Mouse (Mus musculus) stomach, embryonic 16.5 days (tissue): ENCODE data around the gene OR5BS1P. TPM values are rescaled to one million over a fixed set of nuclear protein-coding genes. Genes with fewer than 3 reads are reported as not detected.

Source experiments
- ATAC-seq: fragments of 200-750 bp; cut with Nextera tagmentation; 2 replicates; pipeline ENCODE4 v1.8.0; 2017; ENCODE audit warnings: moderate number of reproducible peaks, moderate TSS enrichment; ENCODE audit not compliant: insufficient read depth, low FRiP score
- H3K27ac ChIP-seq: fragments of 300-500 bp; sonication (generic); 2 replicates; pipeline ENCODE4 v1.5.1; 2014; ENCODE audit warnings: low read length
- H3K27me3 ChIP-seq: fragments of 300-500 bp; sonication (generic); 2 replicates; pipeline ENCODE4 v1.6.1; 2014; ENCODE audit warnings: low read length, control low read depth, mixed read lengths; ENCODE audit not compliant: control insufficient read depth, insufficient read depth
- H3K36me3 ChIP-seq: fragments of 300-500 bp; sonication (generic); 2 replicates; pipeline ENCODE4 v1.6.1; 2014; ENCODE audit warnings: low read length; ENCODE audit not compliant: control insufficient read depth, insufficient read depth
- H3K4me1 ChIP-seq: fragments of 300-500 bp; sonication (generic); 2 replicates; pipeline ENCODE4 v1.6.1; 2014; ENCODE audit warnings: low read length, control low read depth, mixed read lengths; ENCODE audit not compliant: control insufficient read depth, insufficient read depth
- H3K4me2 ChIP-seq: fragments of 300-500 bp; sonication (generic); 2 replicates; pipeline ENCODE4 v1.6.1; 2014; ENCODE audit warnings: low read depth, low read length, mixed read lengths
- H3K4me3 ChIP-seq: fragments of 300-500 bp; sonication (generic); replicated peaks from 2 replicates; pipeline ENCODE4 v1.5.1; 2014; ENCODE audit warnings: mild to moderate bottlenecking, low read length
- H3K9ac ChIP-seq: fragments of 300-500 bp; sonication (generic); 2 replicates; pipeline ENCODE4 v1.6.1; 2014; ENCODE audit warnings: low read length
- H3K9me3 ChIP-seq: fragments of 300-500 bp; sonication (generic); replicated peaks from 2 replicates; pipeline ENCODE4 v1.6.1; 2016; ENCODE audit warnings: low read length, control low read depth; ENCODE audit not compliant: control insufficient read depth
- WGBS: fragments of 180-500 bp; shearing (Covaris S2); extraction: QIAGEN DNeasy Blood & Tissue Kit; methylation state at CpG from one replicate; pipeline ENCODE4 v1.1.7; 2014; 5-methylcytosine and 5-hydroxymethylcytosine counted together
- polyA plus RNA-seq: library from polyadenylated mRNA; unstranded; fragments of >200 nt; fragmentation: Nextera tagmentation; extraction: Ambion mirVana; gene quantifications from 2 replicates; pipeline ENCODE4 v1.2.1, GENCODE M21; 2015

OR5BS1P gene
- polyA plus RNA-seq, 1 experiment from 2014 or later = not detected

DNA sequence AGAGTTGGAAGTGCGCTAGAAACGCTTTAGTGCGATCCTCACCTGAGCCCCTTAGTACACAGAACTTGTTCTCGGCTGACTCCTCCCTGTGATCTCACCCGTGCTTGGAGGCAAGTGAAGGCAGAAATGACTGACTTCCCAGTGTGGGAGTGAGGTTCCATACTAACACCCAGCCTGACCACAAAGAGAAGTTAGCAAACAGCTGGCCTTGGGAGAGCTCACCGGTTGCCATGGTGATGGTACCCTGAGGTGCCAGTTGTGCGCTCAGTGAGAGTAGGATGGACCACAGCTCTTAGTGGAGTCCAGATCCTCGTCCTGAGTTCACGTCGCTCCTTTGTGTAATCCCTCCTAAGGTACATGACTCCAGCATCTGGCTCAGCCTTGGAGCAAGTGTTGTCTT is 5.3 kb downstream of the OR5BS1P start:
- H3K4me3 ChIP-seq = no peak overlapping the region
- no peak overlapping the region for H3K27ac ChIP-seq
- H3K36me3 ChIP-seq = no peaks in the 10 kb centered on the region
- H3K27me3 ChIP-seq = no peaks in the 10 kb centered on the region
- H3K4me2 ChIP-seq = no peak overlapping the region
- 85% methylated on average over 10 of the region's 10 CpGs for WGBS
- no peaks in the 10 kb centered on the region for H3K4me1 ChIP-seq
- no peak overlapping the region for H3K9ac ChIP-seq
- ATAC-seq = no peak
- no peaks in the 10 kb centered on the region for H3K9me3 ChIP-seq

DNA sequence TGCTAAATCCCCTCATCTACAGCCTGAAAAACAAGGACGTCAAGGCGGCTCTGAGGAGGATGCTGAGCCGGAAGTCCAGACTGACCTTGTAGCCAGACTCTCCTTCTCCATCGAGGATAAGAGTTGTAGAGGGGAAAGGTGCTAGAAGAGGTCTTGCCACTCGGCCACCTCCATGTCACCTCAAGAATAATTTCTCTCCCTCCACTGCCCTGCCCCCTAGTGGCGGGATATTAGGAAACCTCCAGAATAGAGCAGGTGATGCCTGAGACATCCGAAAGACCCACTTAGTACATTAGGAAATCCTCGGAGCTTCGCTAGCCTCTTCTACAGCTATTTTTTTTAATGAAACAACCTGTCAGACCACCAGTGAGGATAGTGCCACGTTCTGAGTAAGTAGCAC is 5.7 kb downstream of the OR5BS1P start:
- Histone ChIP-seq H3K9ac (no peak overlapping the region), H3K4me1 (no peaks in the 10 kb centered on the region), H3K36me3 (no peaks in the 10 kb centered on the region), H3K27me3 (no peaks in the 10 kb centered on the region), H3K27ac (no peak overlapping the region), H3K9me3 (no peaks in the 10 kb centered on the region), H3K4me2 (no peak overlapping the region), H3K4me3 (no peak overlapping the region)
- WGBS = 46% methylated on average over 10 of the region's 10 CpGs
- ATAC-seq = no peak

DNA sequence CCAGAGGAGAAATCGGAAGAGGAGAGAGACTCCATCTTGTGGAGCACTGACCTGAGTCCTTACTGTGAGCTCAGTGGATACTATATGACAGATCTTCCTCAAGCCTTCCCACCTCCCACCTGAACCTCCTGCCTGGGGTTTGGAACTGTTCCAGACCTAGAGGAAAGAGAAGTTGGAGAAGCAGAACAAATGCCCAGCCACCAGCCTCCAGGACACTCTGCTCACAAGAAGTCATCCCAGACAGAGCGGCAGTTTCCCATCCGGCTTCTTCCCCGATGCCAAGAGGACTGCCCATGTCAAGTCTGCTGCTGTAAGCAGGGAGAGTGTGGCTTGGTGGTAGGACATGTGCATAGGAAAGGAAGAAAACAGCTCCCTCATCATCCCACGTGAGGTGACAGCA is 6.6 kb downstream of the OR5BS1P start:
- no peak for ATAC-seq
- 84% methylated on average over 5 of the region's 5 CpGs for WGBS
- no peaks in the 10 kb centered on the region for H3K9me3 ChIP-seq
- H3K4me1 ChIP-seq = no peaks in the 10 kb centered on the region
- no peak overlapping the region for H3K27ac ChIP-seq
- no peaks in the 10 kb centered on the region for H3K27me3 ChIP-seq
- H3K4me2 ChIP-seq = no peak overlapping the region
- H3K9ac ChIP-seq = no peak overlapping the region
- no peak overlapping the region for H3K4me3 ChIP-seq
- H3K36me3 ChIP-seq = no peaks in the 10 kb centered on the region

DNA sequence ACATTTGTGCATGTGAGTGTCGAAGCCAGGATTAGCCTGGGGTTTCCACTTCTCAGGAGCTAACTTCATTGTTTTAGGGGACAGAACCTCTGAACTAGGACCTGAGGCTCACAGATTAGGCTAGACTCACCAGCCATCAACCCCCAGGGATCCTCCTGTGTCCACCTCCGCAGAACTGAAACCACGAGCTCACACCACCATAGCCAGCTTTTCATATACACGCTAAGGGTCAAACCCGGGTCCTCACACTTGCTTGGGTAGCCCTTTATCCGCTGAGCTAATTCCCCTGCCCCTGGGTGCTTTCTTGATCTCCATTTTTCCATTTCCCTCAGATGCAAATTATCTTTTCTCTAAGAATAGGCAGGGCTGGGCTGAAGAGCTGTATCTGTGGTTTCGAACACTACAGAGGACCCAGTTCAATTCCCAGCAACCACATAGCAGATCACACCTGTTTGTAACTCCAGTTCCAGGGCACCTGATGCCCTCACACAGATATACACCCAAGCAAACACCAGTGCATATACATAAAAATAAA is 9.9 kb downstream of the OR5BS1P start:
- no peaks in the 10 kb centered on the region for H3K27me3 ChIP-seq
- H3K27ac ChIP-seq = no peak overlapping the region
- H3K4me1 ChIP-seq = no peaks in the 10 kb centered on the region
- no peak overlapping the region for H3K4me2 ChIP-seq
- H3K4me3 ChIP-seq = no peak overlapping the region
- H3K9me3 ChIP-seq = no peaks in the 10 kb centered on the region
- 76% methylated on average over 7 of the region's 7 CpGs for WGBS
- no peaks in the 10 kb centered on the region for H3K36me3 ChIP-seq
- H3K9ac ChIP-seq = no peak overlapping the region
- no peak for ATAC-seq

DNA sequence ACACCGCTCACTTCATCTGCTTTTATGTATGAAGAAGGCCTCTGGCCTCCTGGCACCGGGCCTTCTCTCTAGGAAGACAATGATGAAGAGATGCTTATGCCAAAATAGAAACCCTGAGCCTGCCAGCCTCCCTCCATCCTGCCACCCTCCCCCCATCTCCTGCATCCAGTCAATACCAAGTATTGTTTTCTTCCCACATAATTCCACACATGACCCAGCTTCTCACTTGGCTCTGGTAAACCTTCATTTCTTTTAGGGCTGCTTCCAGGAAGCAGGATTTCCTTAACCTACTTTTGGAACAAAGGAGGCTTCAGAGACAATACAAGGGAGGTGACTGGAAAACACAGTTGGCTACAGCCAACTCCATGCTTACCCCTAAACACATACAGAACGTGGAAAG is 13.0 kb downstream of the OR5BS1P start, which contains the start of gene Lalba:
Gene Lalba, minus strand, starts transcription at position 21 of the 400 bp plus-strand sequence.
- Histone ChIP-seq H3K36me3 (no peaks in the 10 kb centered on the region), H3K4me2 (no peak within 1 kb of the TSS), H3K9ac (no peak within 1 kb of the TSS), H3K9me3 (no peaks in the 10 kb centered on the region), H3K4me3 (no peak within 1 kb of the TSS), H3K27me3 (no peaks in the 10 kb centered on the region), H3K4me1 (no peaks in the 10 kb centered on the region), H3K27ac (no peak within 1 kb of the TSS)
- whole genome bisulfite sequencing = 42% methylated on average over 3 of the region's 3 CpGs
- no peak for ATAC-seq

DNA sequence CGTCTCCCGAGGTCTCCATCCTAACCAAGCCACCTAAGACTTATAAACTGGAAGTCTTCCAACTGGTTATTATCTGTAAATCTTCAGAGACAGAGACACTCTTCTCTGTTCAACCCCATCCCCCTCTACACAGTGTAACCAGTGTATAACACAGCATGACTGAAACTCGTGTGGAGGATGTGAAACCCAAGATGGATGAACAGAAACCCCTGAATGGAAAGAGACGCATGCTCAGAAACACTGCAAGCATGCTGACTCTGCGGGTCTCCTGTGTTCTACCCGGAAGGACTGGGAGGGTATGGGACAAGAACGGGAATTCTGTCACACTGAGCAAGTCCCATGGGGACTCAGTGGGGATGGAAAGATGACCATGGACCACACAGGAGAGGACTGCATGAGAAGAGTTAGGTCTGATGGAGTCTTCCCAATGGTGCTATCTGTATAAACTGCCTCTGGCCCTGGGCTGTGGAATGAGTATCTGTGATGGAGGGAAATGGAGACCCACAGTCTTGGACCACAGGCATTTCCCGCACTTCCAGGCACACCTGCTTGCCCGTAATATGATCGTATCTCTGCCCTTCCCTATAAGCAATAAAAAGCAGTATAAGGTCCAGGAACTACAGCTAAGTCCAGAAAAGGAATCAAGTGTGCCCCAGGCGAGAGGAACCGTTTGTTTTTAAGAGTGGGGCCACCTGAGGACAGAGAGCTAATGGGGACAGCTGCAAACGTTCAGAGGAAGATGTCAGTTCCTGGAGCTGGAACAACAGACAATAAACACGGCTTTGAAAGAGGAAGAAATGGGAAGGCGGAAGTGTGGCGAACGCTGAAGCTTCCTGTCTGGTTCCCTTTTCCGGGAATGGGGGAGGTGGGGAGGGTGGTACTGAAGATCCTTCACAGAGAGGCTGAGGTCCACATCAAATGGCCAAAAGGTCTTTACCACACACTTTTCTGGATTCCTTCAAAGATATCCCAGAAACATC is 14.5 kb downstream of the OR5BS1P start:
- Histone ChIP-seq H3K36me3 (no peaks in the 10 kb centered on the region), H3K4me1 (no peaks in the 10 kb centered on the region), H3K4me3 (no peak overlapping the region), H3K27me3 (no peaks in the 10 kb centered on the region), H3K9me3 (no peaks in the 10 kb centered on the region), H3K27ac (no peak overlapping the region; the same call in 1 of the 2 replicates), H3K9ac (no peak overlapping the region), H3K4me2 (0 out of 2 replicates have a peak overlapping the region, but pooled peaks have one; percentile 4)
- peak; percentile 44; the same call in 1 of the 2 replicates for ATAC-seq
- WGBS = 52% methylated on average over 18 of the region's 18 CpGs

DNA sequence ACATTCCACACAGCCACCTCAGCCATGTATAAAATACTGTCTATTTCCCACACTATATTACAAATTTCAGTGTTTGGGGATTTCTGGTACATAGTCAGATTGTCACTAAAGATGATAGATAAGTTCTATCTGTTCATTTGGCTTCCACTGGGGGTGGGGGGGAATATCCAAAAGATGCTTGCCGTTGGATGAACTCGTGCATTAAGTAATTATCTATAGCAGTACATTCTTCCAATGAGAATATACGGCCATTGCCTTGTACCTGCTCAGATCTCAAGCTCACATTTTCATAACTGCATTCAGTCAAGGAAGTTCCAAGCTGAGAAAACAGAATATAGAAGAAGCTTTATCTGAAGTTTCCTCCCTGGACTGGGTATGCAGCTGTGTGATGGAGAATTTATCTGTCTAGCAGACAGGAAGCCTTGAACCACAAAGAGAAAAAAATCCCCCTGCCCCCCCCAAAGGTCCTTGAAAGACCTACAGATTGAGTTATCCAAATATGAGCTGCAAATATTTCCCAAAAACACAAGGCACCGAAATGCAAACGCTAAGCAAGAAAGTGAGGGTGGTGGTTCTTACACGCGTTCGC is 16.8 kb downstream of the OR5BS1P start:
- 90% methylated on average over 8 of the region's 8 CpGs for WGBS
- Histone ChIP-seq H3K9me3 (no peaks in the 10 kb centered on the region), H3K27me3 (no peaks in the 10 kb centered on the region), H3K9ac (no peak overlapping the region), H3K27ac (no peak overlapping the region), H3K4me3 (no peak overlapping the region), H3K4me1 (no peaks in the 10 kb centered on the region), H3K4me2 (no peak overlapping the region), H3K36me3 (no peaks in the 10 kb centered on the region)
- no peak for ATAC-seq

DNA sequence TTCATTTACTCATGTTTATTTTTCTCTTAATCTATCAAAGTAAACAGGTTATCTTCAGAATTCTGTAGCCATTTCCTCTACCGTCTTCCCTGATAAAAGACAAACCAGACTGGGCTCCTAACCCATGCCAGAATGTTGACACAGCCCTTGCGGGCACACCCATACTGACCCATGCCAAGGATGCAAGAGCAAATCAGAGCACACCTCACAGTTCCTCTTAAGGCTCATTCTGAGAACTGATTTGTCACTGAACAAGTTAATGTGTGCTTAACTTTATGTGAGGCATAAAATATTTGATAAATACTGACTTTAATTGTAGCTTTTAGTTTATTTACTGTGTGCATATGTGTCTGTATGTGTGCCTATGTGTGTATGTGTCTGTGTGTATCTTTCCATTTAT is 21.6 kb downstream of the OR5BS1P start:
- Histone ChIP-seq H3K4me2 (no peak overlapping the region), H3K27me3 (no peaks in the 10 kb centered on the region), H3K36me3 (no peaks in the 10 kb centered on the region), H3K9ac (no peak overlapping the region), H3K9me3 (no peaks in the 10 kb centered on the region), H3K4me3 (no peak overlapping the region), H3K4me1 (no peaks in the 10 kb centered on the region), H3K27ac (no peak overlapping the region)
- peak; percentile 62; the same call in 1 of the 2 replicates for ATAC-seq
- WGBS = 47% methylated on average over 2 of the region's 2 CpGs

DNA sequence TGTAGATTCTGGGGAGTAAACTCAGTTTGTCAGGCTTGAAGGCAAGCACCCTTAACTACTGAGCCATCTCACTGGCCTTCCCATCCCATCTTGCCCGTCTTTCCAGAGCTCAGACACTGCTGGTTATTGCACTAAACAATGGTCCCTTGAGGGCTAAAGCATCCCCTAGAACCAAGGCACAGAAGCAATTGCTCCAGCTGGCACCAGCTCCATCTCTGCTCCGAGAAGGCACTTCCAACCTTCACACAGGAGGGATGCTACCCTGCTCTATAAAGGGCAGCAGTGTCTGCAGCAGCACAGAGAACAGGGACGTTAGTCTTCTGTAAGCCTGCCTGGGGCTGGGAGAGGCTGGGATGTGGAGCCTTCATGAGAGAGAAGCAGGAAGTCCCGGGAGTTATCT is 22.4 kb downstream of the OR5BS1P start, which contains the start of gene Olfr279:
Gene Olfr279, plus strand, starts transcription at position 301 of the 400 bp plus-strand sequence.
- no peak within 1 kb of the TSS for H3K4me3 ChIP-seq
- no peak within 1 kb of the TSS for H3K4me2 ChIP-seq
- H3K27me3 ChIP-seq = no peaks in the 10 kb centered on the region
- H3K27ac ChIP-seq = no peak within 1 kb of the TSS
- ATAC-seq = no peak
- H3K36me3 ChIP-seq = no peaks in the 10 kb centered on the region
- H3K4me1 ChIP-seq = no peaks in the 10 kb centered on the region
- no peaks in the 10 kb centered on the region for H3K9me3 ChIP-seq
- 52% methylated on average over 4 of the region's 4 CpGs for WGBS
- H3K9ac ChIP-seq = no peak within 1 kb of the TSS
